Mouse (Mus musculus) testis, adult 2 months (tissue): Measurements from ENCODE around the gene Trpc5.

Source experiments
- CTCF ChIP-seq: fragments of 200-500 bp; IDR thresholded peaks from 2 replicates; pipeline ENCODE4 v1.5.1; 2012; ENCODE audit warnings: low read depth, mild to moderate bottlenecking, inconsistent platforms, low read length, moderate library complexity; ENCODE audit not compliant: control insufficient read depth, insufficient read depth, insufficient replicate concordance
- POLR2A ChIP-seq: fragments of 200-500 bp; IDR thresholded peaks from 2 replicates; pipeline ENCODE4 v1.6.1; 2012; ENCODE audit warnings: low read depth, mild to moderate bottlenecking, inconsistent platforms, low read length, moderate library complexity; ENCODE audit not compliant: control insufficient read depth

DNA sequence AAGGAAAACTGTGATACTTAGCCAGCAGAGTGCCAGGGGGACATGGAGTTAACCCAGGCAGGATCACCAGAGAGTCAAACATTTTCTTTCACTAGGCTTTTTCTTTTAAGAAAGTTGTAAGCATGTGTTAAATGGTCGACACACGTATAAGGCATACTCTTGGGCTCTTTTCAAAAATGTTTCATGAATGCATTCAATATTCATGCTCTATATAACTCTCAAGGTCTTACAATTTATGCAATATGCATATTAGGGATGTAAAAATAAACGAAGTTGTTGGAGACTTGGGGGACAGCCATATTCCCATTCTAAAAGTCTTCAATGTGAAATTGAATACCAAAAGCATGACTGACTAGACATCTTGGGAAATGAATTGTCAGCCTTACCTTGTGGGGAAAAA, 264.1 kb downstream of the Trpc5 start:
- TF ChIP-seq POLR2A (no peak), CTCF (no peak)
